Mouse (Mus musculus) thymus, adult 2 months (tissue): ENCODE results near the gene Ppfibp1.

Source experiments
- CTCF ChIP-seq: fragments of 200-500 bp; IDR thresholded peaks from 2 replicates; pipeline ENCODE4 v1.5.1; 2012; ENCODE audit warnings: mild to moderate bottlenecking, control low read depth, low read length, moderate library complexity, borderline replicate concordance; ENCODE audit not compliant: control insufficient read depth, poor library complexity, insufficient read depth; ENCODE audit errors: extremely low read depth
- POLR2A ChIP-seq: fragments of 200-500 bp; IDR thresholded peaks from 2 replicates; pipeline ENCODE4 v1.6.1; 2012; ENCODE audit warnings: mild to moderate bottlenecking, low read length, control low read depth, moderate library complexity; ENCODE audit not compliant: control insufficient read depth, poor library complexity, insufficient read depth; ENCODE audit errors: extremely low read depth

DNA sequence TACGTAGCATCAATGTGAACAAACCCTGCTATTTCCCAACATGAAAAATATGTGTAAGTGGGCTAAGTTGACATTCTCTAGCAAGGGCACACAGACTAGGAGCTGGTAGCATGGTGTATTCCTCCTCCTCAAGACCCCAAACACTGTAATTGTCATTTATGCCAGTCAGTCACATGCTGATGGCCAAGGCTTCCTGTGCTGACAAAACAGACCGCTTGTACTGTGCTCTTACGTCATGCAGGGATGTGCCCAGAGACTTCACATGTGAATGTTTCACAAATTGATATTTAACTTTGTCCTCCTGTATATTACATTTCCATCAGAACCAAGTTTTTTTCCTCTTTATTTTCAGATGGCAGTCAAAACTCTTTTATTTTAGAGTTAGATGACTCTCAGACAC lies 29.1 kb downstream of the Ppfibp1 start:
- no peak for TF ChIP-seq CTCF
- TF ChIP-seq POLR2A: no peak
